Mouse (Mus musculus): ENCODE data around the gene Camp. TPM values are rescaled to one million over a fixed set of nuclear protein-coding genes. Genes with fewer than 3 reads are reported as not detected.

Camp gene
- polyA plus RNA-seq, 1 experiment from 2014 or later: 0.91 TPM

- Histone ChIP-seq H3K36me3 (ENCODE audit: control insufficient read depth, insufficient read depth, low read length) (no peaks in the 10 kb centered on the region), H3K27ac (ENCODE audit: low read depth) (no peak overlapping the region), H3K4me3 (ENCODE audit: low read depth, low read length) (no peak overlapping the region), H3K4me2 (ENCODE audit: low read length) (no peak overlapping the region; the same call in 1 of the 2 replicates), H3K9ac (ENCODE audit: low read length) (no peak overlapping the region), H3K4me1 (replicated peaks; ENCODE audit: control insufficient read depth, insufficient read depth, low read length) (no peaks in the 10 kb centered on the region), H3K27me3 (replicated peaks; ENCODE audit: control insufficient read depth, insufficient read depth, low read length) (no peaks in the 10 kb centered on the region), H3K9me3 (ENCODE audit: control insufficient read depth, low read length) (no peaks in the 10 kb centered on the region)
- no peak for ATAC-seq (replicated peaks; ENCODE audit: low FRiP score, low TSS enrichment, low read depth)
- DNase-seq (ENCODE audit: low spot score): no peak
- 56% methylated on average over 3 of the region's 3 CpGs for WGBS
These were observed 13.7 kb upstream of the Camp start for GRCm38 (mm10) chr9:109863085-109863484.

- H3K4me3 ChIP-seq (ENCODE audit: low read depth, low read length): no peak overlapping the region
- peak; percentile 72 for ATAC-seq (replicated peaks; ENCODE audit: low FRiP score, low TSS enrichment, low read depth)
- no peaks in the 10 kb centered on the region for H3K4me1 ChIP-seq (replicated peaks; ENCODE audit: control insufficient read depth, insufficient read depth, low read length)
- H3K4me2 ChIP-seq (ENCODE audit: low read length): peak overlapping the region; percentile 37
- WGBS: 17% methylated on average over 20 of the region's 20 CpGs
- H3K27ac ChIP-seq (ENCODE audit: low read depth): no peak overlapping the region
- H3K9me3 ChIP-seq (ENCODE audit: control insufficient read depth, low read length): no peaks in the 10 kb centered on the region
- peak; percentile 95 for DNase-seq (ENCODE audit: low spot score)
- 0 out of 2 replicates have a peak overlapping the region, but pooled peaks have one; percentile 7 for H3K9ac ChIP-seq (ENCODE audit: low read length)
- H3K36me3 ChIP-seq (ENCODE audit: control insufficient read depth, insufficient read depth, low read length): no peaks in the 10 kb centered on the region
- no peaks in the 10 kb centered on the region for H3K27me3 ChIP-seq (replicated peaks; ENCODE audit: control insufficient read depth, insufficient read depth, low read length)
These were observed 13.1 kb upstream of the Camp start for GRCm38 (mm10) chr9:109862397-109863044.

- ATAC-seq (replicated peaks; ENCODE audit: low FRiP score, low TSS enrichment, low read depth): no peak
- H3K9ac ChIP-seq (ENCODE audit: low read length): no peak overlapping the region
- no peak overlapping the region for H3K4me3 ChIP-seq (ENCODE audit: low read depth, low read length)
- H3K27me3 ChIP-seq (replicated peaks; ENCODE audit: control insufficient read depth, insufficient read depth, low read length): no peaks in the 10 kb centered on the region
- H3K36me3 ChIP-seq (ENCODE audit: control insufficient read depth, insufficient read depth, low read length): no peaks in the 10 kb centered on the region
- H3K27ac ChIP-seq (ENCODE audit: low read depth): no peak overlapping the region
- H3K4me2 ChIP-seq (ENCODE audit: low read length): no peak overlapping the region
- no peaks in the 10 kb centered on the region for H3K9me3 ChIP-seq (ENCODE audit: control insufficient read depth, low read length)
- no peak for DNase-seq (ENCODE audit: low spot score)
- H3K4me1 ChIP-seq (replicated peaks; ENCODE audit: control insufficient read depth, insufficient read depth, low read length): no peaks in the 10 kb centered on the region
- WGBS: 85% methylated on average over 6 of the region's 6 CpGs
These were observed 6.5 kb upstream of the Camp start for GRCm38 (mm10) chr9:109855947-109856346.

GRCm38 (mm10) chr9:109854341-109854740 lies 4.9 kb upstream of the Camp start:
- 90% methylated on average over 2 of the region's 2 CpGs for WGBS

GRCm38 (mm10) chr9:109850099-109850498 lies 682 bp upstream of the Camp start:
- H3K36me3 ChIP-seq (ENCODE audit: control insufficient read depth, insufficient read depth, low read length): no peaks in the 10 kb centered on the region
- no peak overlapping the region for H3K4me3 ChIP-seq (ENCODE audit: low read depth, low read length)
- DNase-seq (ENCODE audit: low spot score) (no peak), ATAC-seq (replicated peaks; ENCODE audit: low FRiP score, low TSS enrichment, low read depth) (no peak)
- 84% methylated on average over 5 of the region's 5 CpGs for WGBS
- H3K9ac ChIP-seq (ENCODE audit: low read length): no peak overlapping the region
- no peaks in the 10 kb centered on the region for H3K27me3 ChIP-seq (replicated peaks; ENCODE audit: control insufficient read depth, insufficient read depth, low read length)
- no peaks in the 10 kb centered on the region for H3K4me1 ChIP-seq (replicated peaks; ENCODE audit: control insufficient read depth, insufficient read depth, low read length)
- no peak overlapping the region for H3K4me2 ChIP-seq (ENCODE audit: low read length)
- no peak overlapping the region for H3K27ac ChIP-seq (ENCODE audit: low read depth)
- H3K9me3 ChIP-seq (ENCODE audit: control insufficient read depth, low read length): no peaks in the 10 kb centered on the region

More at GRCm38 (mm10) chr9:109854341-109854740, 4.9 kb upstream of the Camp start:
- no peak overlapping the region for H3K4me2 ChIP-seq (ENCODE audit: low read length)
- no peak for DNase-seq (ENCODE audit: low spot score)
- no peaks in the 10 kb centered on the region for H3K27me3 ChIP-seq (replicated peaks; ENCODE audit: control insufficient read depth, insufficient read depth, low read length)
- no peak overlapping the region for H3K27ac ChIP-seq (ENCODE audit: low read depth)
- no peaks in the 10 kb centered on the region for H3K4me1 ChIP-seq (replicated peaks; ENCODE audit: control insufficient read depth, insufficient read depth, low read length)
- no peaks in the 10 kb centered on the region for H3K9me3 ChIP-seq (ENCODE audit: control insufficient read depth, low read length)
- H3K36me3 ChIP-seq (ENCODE audit: control insufficient read depth, insufficient read depth, low read length): no peaks in the 10 kb centered on the region
- no peak overlapping the region for H3K9ac ChIP-seq (ENCODE audit: low read length)
- H3K4me3 ChIP-seq (ENCODE audit: low read depth, low read length): no peak overlapping the region
- ATAC-seq (replicated peaks; ENCODE audit: low FRiP score, low TSS enrichment, low read depth): no peak

GRCm38 (mm10) chr9:109833088-109833412 lies 16.4 kb downstream of the Camp start:
- DNase-seq (ENCODE audit: low spot score) (no peak), ATAC-seq (replicated peaks; ENCODE audit: low FRiP score, low TSS enrichment, low read depth) (peak; percentile 51; the same call in 1 of the 2 replicates)
- Histone ChIP-seq H3K4me1 (replicated peaks; ENCODE audit: control insufficient read depth, insufficient read depth, low read length) (peaks cover 5% of the 10 kb centered on the region), H3K27me3 (replicated peaks; ENCODE audit: control insufficient read depth, insufficient read depth, low read length) (no peaks in the 10 kb centered on the region), H3K36me3 (ENCODE audit: control insufficient read depth, insufficient read depth, low read length) (peaks cover 22% of the 10 kb centered on the region), H3K4me2 (ENCODE audit: low read length) (peak overlapping the region; percentile 97), H3K9ac (ENCODE audit: low read length) (peak overlapping the region; percentile 61), H3K4me3 (ENCODE audit: low read depth, low read length) (peak overlapping the region; percentile 74), H3K27ac (ENCODE audit: low read depth) (0 out of 2 replicates have a peak overlapping the region, but pooled peaks have one; percentile 66), H3K9me3 (ENCODE audit: control insufficient read depth, low read length) (no peaks in the 10 kb centered on the region)
- 8% methylated on average over 6 of the region's 6 CpGs for WGBS

GRCm38 (mm10) chr9:109832391-109833087 lies 16.9 kb downstream of the Camp start, which contains the start of gene Nme6:
Gene Nme6, plus strand, starts transcription at chr9:109832749.
- H3K27ac ChIP-seq (ENCODE audit: low read depth): peak within 1 kb of the TSS; percentile 66
- WGBS: under 1% methylated on average over 32 of the region's 32 CpGs
- H3K36me3 ChIP-seq (ENCODE audit: control insufficient read depth, insufficient read depth, low read length): peaks cover 20% of the 10 kb centered on the region
- H3K4me1 ChIP-seq (replicated peaks; ENCODE audit: control insufficient read depth, insufficient read depth, low read length): peaks cover 5% of the 10 kb centered on the region
- no peaks in the 10 kb centered on the region for H3K9me3 ChIP-seq (ENCODE audit: control insufficient read depth, low read length)
- H3K9ac ChIP-seq (ENCODE audit: low read length): peak within 1 kb of the TSS; percentile 61
- ATAC-seq (replicated peaks; ENCODE audit: low FRiP score, low TSS enrichment, low read depth) (peak; percentile 99), DNase-seq (ENCODE audit: low spot score) (peak; percentile 99)
- peak within 1 kb of the TSS; percentile 97 for H3K4me2 ChIP-seq (ENCODE audit: low read length)
- peak within 1 kb of the TSS; percentile 74 for H3K4me3 ChIP-seq (ENCODE audit: low read depth, low read length)
- no peaks in the 10 kb centered on the region for H3K27me3 ChIP-seq (replicated peaks; ENCODE audit: control insufficient read depth, insufficient read depth, low read length)

- Histone ChIP-seq H3K27me3 (replicated peaks; ENCODE audit: control insufficient read depth, insufficient read depth, low read length) (no peaks in the 10 kb centered on the region), H3K9ac (ENCODE audit: low read length) (no peak overlapping the region), H3K36me3 (ENCODE audit: control insufficient read depth, insufficient read depth, low read length) (0 out of 2 replicates have a peak, but pooled peaks cover 5% of the 10 kb centered on the region), H3K4me3 (ENCODE audit: low read depth, low read length) (no peak overlapping the region), H3K27ac (ENCODE audit: low read depth) (no peak overlapping the region), H3K4me2 (ENCODE audit: low read length) (no peak overlapping the region), H3K4me1 (replicated peaks; ENCODE audit: control insufficient read depth, insufficient read depth, low read length) (no peaks in the 10 kb centered on the region), H3K9me3 (ENCODE audit: control insufficient read depth, low read length) (no peaks in the 10 kb centered on the region)
- no peak for ATAC-seq (replicated peaks; ENCODE audit: low FRiP score, low TSS enrichment, low read depth)
- no peak for DNase-seq (ENCODE audit: low spot score)
- 71% methylated on average over 5 of the region's 5 CpGs for WGBS
These were observed 23.2 kb downstream of the Camp start for GRCm38 (mm10) chr9:109826181-109826580.
